Mouse (Mus musculus) induced T-regulatory cell, adult 2 months (primary cell): ENCODE data around the gene Vcpkmt.
A peak's percentile ranks its signal among the peaks of the same experiment; 100 is the strongest.

Experiments used
- DNase-seq: peaks from one replicate; pipeline ENCODE4 v3.0.0-alpha.2; 2012; ENCODE audit warnings: low read depth

Gene Vcpkmt

GRCm38 (mm10) chr12:69538362-69538950 lies 44.4 kb downstream of the Vcpkmt start:
- no peak for DNase-seq

- DNase-seq = peak; percentile 81
These were observed 45.0 kb downstream of the Vcpkmt start for GRCm38 (mm10) chr12:69537675-69538361.

- no peak for DNase-seq
These were observed 45.6 kb downstream of the Vcpkmt start for GRCm38 (mm10) chr12:69537243-69537674.

- no peak for DNase-seq
These were observed 46.1 kb downstream of the Vcpkmt start for GRCm38 (mm10) chr12:69536616-69537242.

GRCm38 (mm10) chr12:69533237-69533636 lies 49.6 kb downstream of the Vcpkmt start:
- no peak for DNase-seq

- no peak for DNase-seq
These were observed 50.3 kb downstream of the Vcpkmt start for GRCm38 (mm10) chr12:69532530-69532929.

- DNase-seq = no peak
These were observed 50.7 kb downstream of the Vcpkmt start for GRCm38 (mm10) chr12:69532091-69532490.

GRCm38 (mm10) chr12:69529694-69530403 lies 53.0 kb downstream of the Vcpkmt start:
- DNase-seq = peak; percentile 47

- no peak for DNase-seq
These were observed 54.4 kb downstream of the Vcpkmt start for GRCm38 (mm10) chr12:69528275-69529032.
